9 mouse cellular contexts compared by ENCODE assay signal in the genomic region with DNA sequence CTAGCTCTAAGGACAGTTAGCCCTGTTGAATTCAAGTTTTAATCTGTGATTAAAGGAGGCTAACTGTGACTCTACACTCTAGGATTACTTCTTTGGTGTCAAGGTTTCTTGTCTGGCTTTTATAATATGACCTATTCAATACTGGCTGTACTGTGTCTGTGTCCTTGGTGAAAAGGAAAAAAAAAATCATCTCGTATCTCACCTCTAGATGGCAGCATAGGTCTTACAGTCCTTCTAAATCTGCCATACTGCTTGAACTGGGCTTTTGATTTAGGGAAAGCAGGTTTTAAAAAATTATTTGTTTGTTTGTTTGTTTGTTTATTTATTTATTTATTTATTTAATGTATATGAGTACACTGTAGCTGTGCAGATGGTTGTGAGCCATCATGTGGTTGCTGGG. TPM values are rescaled to one million over a fixed set of nuclear protein-coding genes. Genes with fewer than 3 reads are reported as not detected.
A peak's percentile ranks its signal among the peaks of the same experiment; 100 is the strongest.
DNase-seq lines count a peak whose midpoint lies in the region; ATAC-seq and TF ChIP-seq lines count a peak whose summit lies in the region.
"Had no signal": no experiment of that assay in that cellular context is flagged by ENCODE, and none has a peak within 500 bp of the region (broad histone marks: within the 10 kb centered on the region; RNA-seq: fewer than 3 reads in every experiment).

No protein-coding gene starts in this region.

- ATAC-seq in lung, embryonic 14.5 days (ENCODE audit: insufficient read depth): no peak

- H3K9ac ChIP-seq in lung, embryonic 14.5 days: no peak overlapping the region
- H3K9ac ChIP-seq: heart, embryonic 15.5 days had no signal

- 0% methylated on average over 1 of the region's 1 CpGs for WGBS in lung, embryonic 14.5 days

- H3K27me3 ChIP-seq in lung, embryonic 14.5 days (ENCODE audit: insufficient read depth, low read length): no peaks in the 10 kb centered on the region
- H3K27me3 ChIP-seq: heart, embryonic 15.5 days had no signal

- H3K27ac ChIP-seq in lung, embryonic 14.5 days (ENCODE audit: low read depth): no peak overlapping the region
- H3K27ac ChIP-seq: heart, embryonic 15.5 days had no signal

- no peaks in the 10 kb centered on the region for H3K9me3 ChIP-seq in lung, embryonic 14.5 days (ENCODE audit: low read depth, low read length)
- H3K9me3 ChIP-seq: heart, embryonic 15.5 days had no signal

- no peak overlapping the region for H3K4me2 ChIP-seq in lung, embryonic 14.5 days
- H3K4me2 ChIP-seq: heart, embryonic 15.5 days had no signal

- H3K4me1 ChIP-seq in lung, embryonic 14.5 days (ENCODE audit: insufficient read depth): no peaks in the 10 kb centered on the region
- H3K4me1 ChIP-seq: heart, embryonic 15.5 days had no signal

- peaks cover 21% of the 10 kb centered on the region; the same call in 1 of the 2 replicates for H3K36me3 ChIP-seq in lung, embryonic 14.5 days (ENCODE audit: insufficient read depth)

- peak; percentile 70 for TF ChIP-seq CTCF in lung, embryonic 14.5 days (IDR thresholded peaks at IDR 0.05; ENCODE audit: low read depth)

- peak; percentile 33 for DNase-seq in gastrocnemius, adult 18-20 months (ENCODE audit: low spot score)
- no peak for DNase-seq in gastrocnemius, postnatal 25 days
- peak; percentile 83 for DNase-seq in lung, embryonic 14.5 days
- no peak for DNase-seq in lung, adult 18-20 months
- DNase-seq in embryo, embryonic 10 days (ENCODE audit: low spot score): peak; percentile 62
- peak; percentile 50 for DNase-seq in retina, postnatal 7 days (ENCODE audit: low read depth, low spot score)
- no peak for DNase-seq in adrenal gland, adult 8-10 months
- DNase-seq in adrenal gland, adult 18-20 months (ENCODE audit: low spot score in 2 of 2): no peak

- no peak overlapping the region for H3K4me3 ChIP-seq in lung, embryonic 14.5 days (ENCODE audit: low read depth, low read length)
- H3K4me3 ChIP-seq: heart, embryonic 15.5 days had no signal

RNA-seq across cellular contexts. Expression of gene Lin52, which starts 17.5 kb away (rescaled TPM):
- total RNA-seq in gastrocnemius, adult 18-20 months (2021): 1 to 10 TPM; 7.4 to 9.2 TPM
- total RNA-seq in gastrocnemius, postnatal 25 days (2021): 1 to 10 TPM; 7.4 to 8.5 TPM
- polyA plus RNA-seq in lung, embryonic 14.5 days (2014; fragmentation: Nextera tagmentation; extraction: Ambion mirVana): 21.8 and 22.5 TPM in 2 replicates
- total RNA-seq in adrenal gland, adult 8-10 months (2022): 10 to 100 TPM; 17.8 to 21.3 (median 19.6) TPM
- 10 to 100 TPM; 15.6 to 15.9 TPM for total RNA-seq in adrenal gland, adult 18-20 months (2021)

RNA-seq across cellular contexts. Expression of gene Aldh6a1, which starts 17.9 kb away (rescaled TPM):
- 100 to 1,000 TPM; 117 to 121 TPM for total RNA-seq in gastrocnemius, adult 18-20 months (2021)
- 10 to 100 TPM; 78.8 to 88.1 TPM for total RNA-seq in gastrocnemius, postnatal 25 days (2021)
- polyA plus RNA-seq in lung, embryonic 14.5 days (2014; fragmentation: Nextera tagmentation; extraction: Ambion mirVana): 32.8 and 35.4 TPM in 2 replicates
- 100 to 1,000 TPM; 125 to 228 (median 171) TPM for total RNA-seq in adrenal gland, adult 8-10 months (2022)
- 100 to 1,000 TPM; 209 to 223 TPM for total RNA-seq in adrenal gland, adult 18-20 months (2021)

RNA-seq across cellular contexts. Expression of gene Rnf113a2, which starts 51.7 kb away (rescaled TPM):
- total RNA-seq in gastrocnemius, adult 18-20 months (2021): 10 to 100 TPM; 11.7 to 12.5 TPM
- 1 to 10 TPM; 6.1 to 6.4 TPM for total RNA-seq in gastrocnemius, postnatal 25 days (2021)
- polyA plus RNA-seq in lung, embryonic 14.5 days (2014; fragmentation: Nextera tagmentation; extraction: Ambion mirVana): 21.1 and 22.1 TPM in 2 replicates
- 10 to 100 TPM; 15.0 to 19.2 (median 17.6) TPM for total RNA-seq in adrenal gland, adult 8-10 months (2022)
- total RNA-seq in adrenal gland, adult 18-20 months (2021): 10 to 100 TPM; 14.3 to 20.2 TPM

RNA-seq across cellular contexts. Expression of gene Bbof1, which starts 59.8 kb away (rescaled TPM):
- 1 to 10 TPM; 2.1 to 2.9 TPM for total RNA-seq in gastrocnemius, adult 18-20 months (2021)
- total RNA-seq in gastrocnemius, postnatal 25 days (2021): 1 to 10 TPM; 1.2 to 1.7 TPM
- 0.96 and 1.5 TPM in 2 replicates for polyA plus RNA-seq in lung, embryonic 14.5 days (2014; fragmentation: Nextera tagmentation; extraction: Ambion mirVana)
- 1 to 10 TPM; 1.2 to 3.5 (median 2.0) TPM for total RNA-seq in adrenal gland, adult 8-10 months (2022)
- total RNA-seq in adrenal gland, adult 18-20 months (2021): 1 to 10 TPM; 1.4 to 1.5 TPM

RNA-seq across cellular contexts. Expression of gene Entpd5, which starts 59.9 kb away (rescaled TPM):
- total RNA-seq in gastrocnemius, adult 18-20 months (2021): 10 to 100 TPM; 15.3 to 16.5 TPM
- 10 to 100 TPM; 11.3 to 16.7 TPM for total RNA-seq in gastrocnemius, postnatal 25 days (2021)
- 15.4 and 18.0 TPM in 2 replicates for polyA plus RNA-seq in lung, embryonic 14.5 days (2014; fragmentation: Nextera tagmentation; extraction: Ambion mirVana)
- 100 to 1,000 TPM; 101 to 157 (median 123) TPM for total RNA-seq in adrenal gland, adult 8-10 months (2022)
- 100 to 1,000 TPM in 1 of 2 experiments, 10 to 100 TPM in 1; 77.4 to 111 TPM for total RNA-seq in adrenal gland, adult 18-20 months (2021)

Comparison
In these comparisons a context has a peak if more than half of its experiments do, and no peak if none do; other contexts are left out.
1. DNase-seq: peak in gastrocnemius, adult 18-20 months (single experiment), lung, embryonic 14.5 days (single experiment), embryo, embryonic 10 days (single experiment) and retina, postnatal 7 days (single experiment); none in gastrocnemius, postnatal 25 days (single experiment), lung, adult 18-20 months (0 of 2), adrenal gland, adult 8-10 months (single experiment) and adrenal gland, adult 18-20 months (0 of 2).